Mouse (Mus musculus) layer of hippocampus, adult 2 months (tissue): Measurements from ENCODE around the gene Gm11444. TPM values are rescaled to one million over a fixed set of nuclear protein-coding genes. Genes with fewer than 3 reads are reported as not detected.

ENCODE experiments used
- DNase-seq, 2 experiments: peaks; one replicate each; pipeline ENCODE4 v3.0.0; 2022; ENCODE audit warnings: low spot score in 2 of 2
- H3K27ac ChIP-seq: fragments of 200-600 bp; 2 replicates; pipeline ENCODE4 v1.8.1; 2022
- H3K4me3 ChIP-seq: fragments of 200-600 bp; 2 replicates; pipeline ENCODE4 v1.8.1; 2022; ENCODE audit warnings: mild to moderate bottlenecking
- CTCF ChIP-seq: fragments of 200-600 bp; conservative IDR thresholded peaks from 2 replicates; pipeline ENCODE4 v1.8.1; 2022; ENCODE audit warnings: antibody characterized with exemption, mild to moderate bottlenecking, moderate library complexity
- total RNA-seq, 2 experiments: library from RNA; stranded (reverse); gene quantifications; 2 replicates each; pipeline ENCODE4 v1.2.3; 2021

The Gm11444 gene
- total RNA-seq, 2 experiments from 2014 or later, result not detected

DNA sequence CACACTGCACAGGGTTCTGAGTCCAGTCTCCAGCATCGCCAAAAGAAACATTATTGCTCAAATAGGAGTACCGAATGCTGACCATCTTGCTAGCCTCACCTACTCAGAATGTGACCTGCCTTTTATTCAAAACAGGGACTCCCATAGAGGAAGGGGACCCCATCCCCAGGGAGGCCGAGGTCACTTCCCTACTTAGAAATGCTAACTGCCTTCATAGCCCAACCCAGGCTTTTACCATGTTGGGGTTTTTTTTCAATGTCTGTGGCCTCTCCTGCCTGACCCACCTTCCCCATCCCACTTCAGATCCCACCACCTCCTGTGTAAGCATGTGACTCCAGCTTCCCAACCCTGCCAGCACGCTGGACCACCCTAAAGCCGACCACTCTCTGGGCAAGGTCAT is 38.5 kb downstream of the Gm11444 start:
- H3K4me3 ChIP-seq, result no peak overlapping the region
- no peak overlapping the region for H3K27ac ChIP-seq
- TF ChIP-seq CTCF, result no peak
- DNase-seq, result no peak

DNA sequence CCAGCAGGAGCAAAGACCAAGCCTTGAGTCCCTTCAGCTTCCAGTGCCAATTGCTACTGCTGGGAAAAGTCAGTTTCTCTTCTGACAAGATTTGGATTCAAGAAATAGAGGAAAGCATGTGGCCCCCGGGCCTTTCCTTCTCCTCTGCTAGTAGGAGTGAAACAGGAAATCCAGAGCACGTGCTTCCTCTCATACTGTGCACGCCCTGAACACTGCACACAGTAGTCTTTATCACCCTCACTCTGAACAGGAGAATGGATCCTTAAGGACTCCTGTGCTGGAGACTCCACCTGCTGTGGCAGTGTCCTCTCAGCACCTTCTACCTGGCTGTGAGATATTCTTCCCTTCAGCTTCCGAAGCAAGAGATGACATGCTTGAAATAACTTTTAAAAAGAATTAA is 38.9 kb downstream of the Gm11444 start:
- no peak for TF ChIP-seq CTCF

DNA sequence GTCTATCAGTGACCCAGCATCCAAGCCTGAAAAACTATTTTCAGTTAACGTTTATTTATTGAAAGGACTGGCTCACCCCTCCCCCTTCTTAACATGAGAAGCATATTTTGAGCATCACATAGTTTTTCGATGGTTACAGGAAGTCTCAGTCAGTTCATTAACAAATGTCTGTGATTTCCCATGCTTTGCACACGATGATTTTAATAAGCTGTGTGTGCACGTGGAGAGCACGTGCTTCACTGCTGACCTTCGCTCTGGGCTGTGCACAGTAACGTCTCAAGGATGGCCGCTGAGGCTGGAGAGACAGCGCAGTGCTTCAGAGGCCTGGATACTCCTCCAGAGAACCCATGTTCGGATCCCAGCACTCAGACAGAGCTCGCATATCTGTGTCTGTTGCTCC is 42.8 kb downstream of the Gm11444 start:
- Histone ChIP-seq H3K27ac (no peak overlapping the region), H3K4me3 (no peak overlapping the region)
- no peak for TF ChIP-seq CTCF
- DNase-seq, result no peak

More for the DNA sequence above, 38.9 kb downstream of the Gm11444 start:
- H3K4me3 ChIP-seq, result no peak overlapping the region
- no peak overlapping the region for H3K27ac ChIP-seq
- no peak for DNase-seq

DNA sequence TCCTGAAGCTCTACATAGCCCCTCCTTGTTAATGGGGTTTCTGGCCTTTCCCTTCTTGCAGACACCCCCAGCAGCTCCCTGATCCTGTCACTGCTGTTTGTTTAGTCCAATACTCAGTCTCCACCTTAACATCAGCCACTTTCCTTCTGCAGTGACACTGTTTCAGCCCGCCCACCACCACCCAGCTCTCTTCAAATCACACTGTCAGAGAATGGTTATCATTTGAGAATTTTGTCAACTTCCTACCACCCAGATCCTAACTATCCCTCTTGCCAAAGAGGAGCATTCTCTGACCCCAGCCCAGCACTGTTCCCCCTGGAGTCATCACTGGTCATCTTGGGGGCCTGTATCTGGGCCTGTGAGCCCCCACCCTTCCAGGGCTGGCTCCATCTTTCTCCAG is 44.4 kb downstream of the Gm11444 start:
- Histone ChIP-seq H3K27ac (no peak overlapping the region), H3K4me3 (no peak overlapping the region)
- TF ChIP-seq CTCF, result no peak
- DNase-seq, result no peak

DNA sequence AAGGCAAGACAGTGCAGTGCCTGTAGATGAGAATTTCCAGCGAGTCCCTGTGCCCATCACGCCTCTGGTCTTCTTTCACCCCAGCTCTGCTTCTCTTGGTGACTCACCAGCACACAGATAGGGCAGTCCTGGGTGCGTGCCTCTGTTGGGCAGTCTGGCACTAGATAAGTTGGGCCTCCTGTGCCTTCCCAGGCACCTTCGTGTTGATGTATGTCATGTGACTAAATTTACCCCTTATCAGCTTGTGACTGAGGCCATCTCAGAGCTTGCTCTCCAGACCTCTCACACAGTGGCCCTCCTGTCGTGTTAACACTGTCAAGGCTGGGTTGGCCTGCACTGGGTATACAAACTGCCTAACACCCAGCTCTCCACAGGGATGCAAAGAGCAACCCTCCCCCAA is 46.1 kb downstream of the Gm11444 start:
- no peak for DNase-seq
- Histone ChIP-seq H3K4me3 (no peak overlapping the region), H3K27ac (no peak overlapping the region)
- TF ChIP-seq CTCF, result no peak

DNA sequence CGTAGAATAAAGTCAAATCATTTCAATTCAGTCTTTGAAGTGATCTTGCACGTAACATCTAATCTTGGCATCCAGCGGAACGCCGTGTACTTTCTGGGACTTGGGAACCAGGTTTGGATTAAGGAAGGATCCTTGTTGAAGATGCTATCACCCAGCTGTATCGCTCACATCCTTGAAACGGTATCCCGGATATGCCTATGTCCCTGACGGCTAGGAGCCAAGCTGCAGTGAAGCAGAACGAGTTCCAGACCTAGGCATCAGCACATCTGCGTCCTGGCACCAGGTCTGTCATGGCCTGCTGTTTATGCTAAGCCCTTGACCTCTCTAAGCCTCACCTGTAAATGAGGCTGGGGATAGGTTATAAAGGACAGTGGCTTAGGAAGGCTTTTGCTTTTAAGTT is 49.8 kb downstream of the Gm11444 start:
- TF ChIP-seq CTCF, result no peak
- Histone ChIP-seq H3K4me3 (no peak overlapping the region), H3K27ac (no peak overlapping the region)
- no peak for DNase-seq

DNA sequence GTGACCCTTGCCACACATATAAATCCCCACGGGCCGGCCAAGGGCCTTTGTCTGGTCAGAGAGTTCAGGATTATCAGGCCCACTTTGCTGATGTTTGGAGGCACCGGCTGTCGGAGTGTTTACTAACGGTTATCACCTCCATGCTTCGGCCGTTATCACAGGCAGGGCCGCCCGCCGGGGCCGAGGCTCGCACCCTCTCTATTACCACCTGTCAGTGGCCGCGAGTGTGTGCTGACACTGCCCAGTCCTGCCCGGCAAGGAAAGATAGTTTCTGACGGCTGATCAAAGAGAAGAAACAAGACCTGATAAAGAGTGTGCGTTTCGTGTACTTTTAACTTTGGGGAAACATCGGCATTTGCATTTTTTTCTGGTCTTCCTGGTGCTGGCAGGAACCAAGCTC is 50.3 kb downstream of the Gm11444 start:
- no peak for DNase-seq
- Histone ChIP-seq H3K4me3 (no peak overlapping the region), H3K27ac (no peak overlapping the region)
- TF ChIP-seq CTCF, result no peak

DNA sequence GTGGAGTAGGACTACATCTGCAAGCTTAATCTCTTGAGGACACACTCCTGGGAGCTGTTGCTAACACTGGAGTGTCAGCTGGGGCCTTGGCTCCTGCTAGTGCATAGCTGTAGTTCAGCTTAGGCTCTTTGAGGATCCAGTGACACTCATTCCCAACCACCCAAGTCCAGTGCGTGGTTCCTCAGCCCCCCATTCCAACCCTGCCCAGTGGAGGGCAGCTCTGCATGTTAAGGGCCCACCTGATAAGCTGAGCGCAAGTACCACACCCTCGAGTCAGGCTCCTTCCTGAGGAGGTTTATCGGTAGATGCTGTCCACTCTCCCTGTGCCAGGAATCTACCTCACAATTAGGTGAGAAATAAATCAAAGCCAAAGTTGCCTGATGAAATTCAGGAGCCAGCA is 50.7 kb downstream of the Gm11444 start:
- Histone ChIP-seq H3K27ac (no peak overlapping the region), H3K4me3 (no peak overlapping the region)
- TF ChIP-seq CTCF, result no peak
- DNase-seq, result no peak

Other genes with a start within 250 kb of the Gm11444 start
- gene Tbx2, start 17.8 kb downstream of the Gm11444 start, total RNA-seq, result 1 to 10 TPM; 1.5 to 1.6 TPM
- under 1 TPM; 0.13 to 0.22 TPM for gene Tbx4, start 36.1 kb upstream of the Gm11444 start, total RNA-seq